Mouse (Mus musculus) heart, postnatal 36 days (tissue): ENCODE data around the gene Ism2. TPM values are rescaled to one million over a fixed set of nuclear protein-coding genes. Genes with fewer than 3 reads are reported as not detected.
"Not testable (repeated sequence)": the region's sequence is repeated elsewhere in the genome, so short reads cannot be mapped to it uniquely, and the experiment has no call there.

ENCODE experiments used
- DNase-seq, 2 experiments: peaks; one replicate each; pipeline ENCODE4 v3.0.0; 2021 to 2022
- intact Hi-C: fragments of 180-260 bp; cut with DNase I; formaldehyde crosslinking; loops from one replicate; pipeline ENCODE4 v1.15.1; 2025
- total RNA-seq, 2 experiments: library from RNA; stranded (reverse); gene quantifications; 2 replicates each; pipeline ENCODE4 v1.2.3; 2021

Gene Ism2
- total RNA-seq, 2 experiments from 2014 or later, result not detected

GRCm38 (mm10) chr12:87299037-87299656 lies 358 bp downstream of the Ism2 start:
- DNase-seq, result peak in 1 of 2 experiments; percentile 33
- intact Hi-C loops, result no loop called here

DNA sequence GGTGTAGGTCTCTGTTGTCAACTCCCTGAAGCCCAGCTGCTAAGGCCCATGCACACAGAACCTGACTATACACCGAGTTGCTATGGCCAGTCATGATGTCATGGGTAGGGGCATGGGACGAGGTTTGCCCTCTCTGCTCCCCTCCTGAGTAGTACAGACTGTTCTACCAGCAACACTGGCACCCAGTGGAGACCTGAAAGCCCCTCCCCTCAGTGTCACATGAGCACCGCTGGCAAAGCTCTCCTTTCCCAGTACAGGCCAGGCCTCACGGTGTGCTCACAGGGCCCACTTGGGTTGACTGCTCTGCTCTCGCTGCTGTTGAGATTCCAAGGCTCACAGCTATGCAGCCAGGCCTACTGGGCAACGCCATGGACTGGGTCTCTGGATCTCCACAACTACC lies 5.6 kb downstream of the Ism2 start:
- intact Hi-C loops, result no loop called here

DNA sequence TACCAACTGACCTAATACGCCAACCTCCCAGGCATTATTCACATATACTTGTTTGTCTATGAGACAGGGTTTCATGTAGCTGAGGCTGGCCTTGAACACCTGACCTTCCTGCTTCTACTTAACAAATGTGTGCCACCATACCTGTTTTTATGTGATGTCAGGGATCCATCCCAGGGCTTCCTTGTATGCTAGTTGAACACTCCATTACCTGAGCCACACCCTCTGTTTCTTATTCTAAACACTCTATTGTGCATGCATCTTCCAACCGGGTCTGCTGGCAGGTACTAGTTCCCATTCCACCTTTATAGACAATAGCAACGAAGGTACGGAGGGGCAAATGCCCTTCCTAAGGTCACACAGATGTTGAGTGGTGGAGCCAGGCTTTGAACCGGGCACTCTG lies 10.4 kb downstream of the Ism2 start:
- intact Hi-C loops, result no loop called here
- DNase-seq, result no peak

More for the DNA sequence above, 5.6 kb downstream of the Ism2 start:
- DNase-seq, result no peak

DNA sequence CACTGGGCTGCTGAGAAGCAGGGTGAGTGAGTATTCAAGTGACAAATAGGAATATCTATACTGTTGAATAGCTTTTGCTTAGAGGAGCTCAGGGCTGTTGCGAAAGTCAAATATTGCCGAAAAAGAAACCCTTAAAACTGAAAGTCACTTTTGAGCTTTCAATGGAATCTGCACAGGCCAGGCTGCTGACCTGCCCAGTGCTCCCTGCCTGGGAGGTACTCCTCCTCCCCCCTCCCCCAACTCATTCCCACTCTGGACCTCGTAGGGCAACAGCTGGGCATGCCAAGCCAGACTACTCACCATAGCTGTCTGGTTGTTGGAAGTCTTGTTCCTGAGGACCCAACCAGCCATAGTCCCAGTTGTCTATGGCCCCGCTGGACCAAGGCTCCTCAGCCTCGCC lies 14.8 kb downstream of the Ism2 start:
- no peak for DNase-seq
- intact Hi-C loops, result no loop called here

DNA sequence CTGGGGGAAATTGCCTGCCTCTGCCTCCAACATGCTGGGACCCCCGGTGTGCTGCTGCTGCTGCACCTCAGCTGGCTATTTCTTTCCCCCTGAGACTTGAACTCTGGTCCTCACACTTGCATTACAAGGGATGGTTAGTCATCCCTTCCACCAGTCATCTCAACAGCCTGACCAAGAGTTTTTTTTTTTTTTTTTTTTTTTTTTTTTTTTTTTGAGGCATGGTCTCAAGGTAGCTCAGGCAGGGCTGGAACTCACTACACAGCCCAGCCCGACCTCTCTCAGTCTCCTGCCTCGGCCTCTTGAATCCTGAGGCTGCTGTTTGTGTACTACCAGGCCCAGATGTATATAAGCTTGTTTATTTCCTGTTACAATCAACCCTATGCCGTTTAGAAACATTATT lies 15.2 kb downstream of the Ism2 start:
- DNase-seq, result no peak
- intact Hi-C loops, result no loop called here

GRCm38 (mm10) chr12:87283706-87284105 lies 15.8 kb downstream of the Ism2 start:
- intact Hi-C loops, result no loop called here
- DNase-seq, result no peak

DNA sequence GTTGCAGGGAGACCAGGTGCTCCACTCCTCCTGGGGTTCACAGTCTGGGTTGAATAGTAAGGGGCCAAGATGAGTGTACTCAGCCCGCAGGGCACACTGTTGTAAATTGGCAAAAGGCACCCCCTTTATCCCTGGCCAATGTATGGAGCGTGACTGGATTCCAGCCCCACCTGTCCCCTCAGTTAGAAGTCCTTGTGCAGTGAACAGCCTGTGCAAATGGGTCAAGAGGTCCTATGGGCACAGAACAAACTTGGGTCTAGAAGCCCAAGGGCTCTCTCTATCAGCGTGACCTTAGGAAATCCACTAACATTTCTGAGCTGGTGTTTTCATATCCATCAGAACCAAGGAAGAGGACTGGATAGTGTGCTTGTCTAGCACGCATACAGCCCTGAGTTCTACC lies 16.8 kb downstream of the Ism2 start:
- intact Hi-C loops, result no loop called here

DNA sequence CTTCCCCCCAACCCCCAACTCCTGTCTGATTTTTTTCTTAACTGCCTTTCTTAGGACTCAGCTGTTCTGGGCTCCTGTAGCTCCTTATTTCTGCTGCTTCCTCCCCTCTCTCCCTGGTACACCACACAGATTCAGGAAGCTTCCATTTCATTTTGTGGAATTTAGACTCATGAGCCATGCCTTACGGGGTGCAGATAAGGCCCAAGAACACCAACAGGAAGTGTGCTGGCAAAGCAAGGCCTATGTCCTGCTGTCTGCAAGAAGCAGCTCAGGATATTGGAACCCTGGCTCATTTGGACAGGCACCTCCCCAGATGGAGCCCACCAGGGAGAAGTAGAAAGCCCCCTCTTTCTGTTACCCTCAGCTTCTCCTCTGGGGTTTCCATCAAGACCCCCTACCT lies 17.7 kb downstream of the Ism2 start:
- intact Hi-C loops, result no loop called here

More for the DNA sequence above, 16.8 kb downstream of the Ism2 start:
- DNase-seq, result no peak

GRCm38 (mm10) chr12:87279879-87280278 lies 19.6 kb downstream of the Ism2 start:
- intact Hi-C loops, result no loop called here

More for the DNA sequence above, 17.7 kb downstream of the Ism2 start:
- no peak for DNase-seq

GRCm38 (mm10) chr12:87279350-87279749 lies 20.2 kb downstream of the Ism2 start:
- no peak for DNase-seq
- intact Hi-C loops, result no loop called here

More at GRCm38 (mm10) chr12:87279879-87280278, 19.6 kb downstream of the Ism2 start:
- DNase-seq, result no peak

DNA sequence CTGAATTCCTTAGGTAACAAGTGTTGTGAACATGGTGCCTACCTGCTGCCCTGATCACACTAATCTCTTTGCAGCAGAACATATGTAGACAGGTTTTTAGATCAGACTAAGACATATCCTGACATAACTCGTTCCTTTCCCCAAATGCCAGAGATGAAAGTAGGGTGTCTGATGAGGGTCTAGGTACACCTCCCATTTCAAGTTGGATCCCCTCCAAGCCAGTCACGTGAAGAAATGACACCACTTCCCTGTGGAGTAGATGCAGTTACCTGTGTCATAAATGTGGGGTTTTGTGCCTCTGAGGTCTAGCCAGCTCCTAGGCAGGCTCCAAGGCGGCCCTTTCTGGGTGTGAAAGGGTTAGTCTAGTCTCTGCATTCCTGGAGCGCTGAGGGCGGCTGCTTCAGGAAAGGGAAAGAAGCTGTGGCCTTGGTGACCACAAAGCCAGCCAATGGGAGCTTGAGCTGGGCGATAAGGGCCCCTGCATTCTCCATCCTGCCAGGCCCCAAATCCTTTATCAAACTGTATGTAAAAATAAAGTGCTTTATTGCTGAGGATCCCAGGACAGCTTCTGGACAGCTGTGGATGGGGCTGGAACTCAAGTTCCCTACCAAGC lies 21.3 kb downstream of the Ism2 start:
- no peak for DNase-seq
- intact Hi-C loops, result no loop called here

DNA sequence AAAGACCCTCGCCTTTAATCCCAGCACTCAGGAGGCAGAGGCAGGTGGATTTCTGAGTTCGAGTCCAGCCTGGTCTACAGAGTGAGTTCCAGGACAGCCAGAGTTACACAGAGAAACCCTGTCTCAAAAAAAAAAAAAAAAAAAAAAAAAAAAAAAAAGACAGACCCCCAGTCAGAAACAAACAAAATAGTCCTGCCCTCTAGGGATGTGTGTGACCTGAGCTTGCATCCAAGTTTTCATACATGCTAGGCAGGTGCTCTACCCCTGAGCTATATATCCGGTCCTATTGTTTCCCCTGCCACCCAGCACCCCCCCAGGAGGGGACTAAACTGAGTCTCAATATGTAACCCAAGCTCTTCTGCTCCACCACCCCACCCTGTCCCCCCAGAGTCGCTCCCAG lies 22.3 kb downstream of the Ism2 start:
- intact Hi-C loops, DNase-seq: not testable (repeated sequence)

DNA sequence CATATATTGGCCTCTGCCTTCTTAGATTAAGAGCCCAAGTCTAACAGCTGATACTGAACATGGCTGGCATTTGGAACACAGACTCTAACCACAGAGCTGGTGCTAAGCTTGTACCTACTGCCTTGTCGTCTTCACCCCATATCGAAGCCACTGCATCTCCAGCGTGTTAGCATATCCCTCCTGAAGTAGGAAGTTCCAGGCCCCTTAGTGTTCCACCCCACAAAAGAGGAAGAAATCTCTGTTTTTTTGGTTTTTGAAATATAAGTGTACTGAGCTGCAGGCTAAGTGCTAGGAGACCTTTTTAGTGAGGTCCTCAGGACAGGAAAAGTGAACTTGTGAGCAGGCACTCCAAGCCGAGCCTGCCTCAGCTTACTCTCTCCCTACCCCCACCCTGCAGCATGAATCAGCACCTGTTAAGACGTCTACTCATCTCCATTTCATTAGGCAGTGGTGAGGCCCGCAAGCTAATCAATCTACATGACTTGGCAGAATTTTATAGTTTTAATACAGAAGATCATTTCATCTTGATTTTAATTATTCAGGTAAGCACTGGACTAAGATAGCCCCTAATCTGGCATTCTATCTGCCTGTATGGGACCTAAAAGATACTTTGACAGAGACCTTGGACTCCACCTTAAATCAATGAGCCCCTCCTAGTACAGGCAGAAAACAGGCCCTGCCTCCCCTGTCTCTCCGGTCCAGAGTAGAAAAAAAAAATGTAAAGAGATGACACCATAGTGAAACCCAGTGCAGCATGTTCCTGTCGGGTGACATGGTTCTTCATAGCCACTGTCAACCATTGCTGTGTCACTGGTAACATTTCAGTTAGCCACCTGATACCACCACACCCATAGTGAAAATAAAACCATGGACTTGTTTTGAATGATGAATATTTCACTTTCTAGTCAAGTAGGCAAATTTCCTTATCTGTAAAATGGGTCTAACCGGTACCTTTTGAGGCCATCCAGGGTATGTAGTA lies 24.4 kb downstream of the Ism2 start:
- no peak for DNase-seq
- intact Hi-C loops, result no loop called here

DNA sequence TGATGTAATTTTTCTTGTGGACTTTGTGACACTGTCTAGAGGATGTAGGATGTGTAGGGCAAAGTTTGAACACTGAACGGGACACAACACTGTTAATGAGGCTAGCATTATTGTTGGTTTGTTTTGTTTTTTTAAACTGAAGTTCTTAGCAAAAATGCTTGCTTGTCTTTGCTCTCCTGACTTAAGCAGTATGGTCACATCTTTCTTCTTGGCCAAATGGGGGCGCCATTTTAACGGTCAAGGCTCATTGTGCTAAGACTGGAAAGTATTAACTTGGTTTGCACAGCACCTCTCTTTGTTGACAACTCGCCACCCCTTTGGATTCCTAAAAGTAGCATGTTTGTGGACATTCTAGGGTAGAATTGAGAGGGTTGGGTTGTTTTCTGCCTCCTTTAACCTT lies 31.8 kb downstream of the Ism2 start:
- intact Hi-C loops, result loop anchor here (2.0 to 5.0 kb wide), 2 partner anchors 121 to 150 kb away; partner anchors contain the start of genes Gstz1 and Pomt2
- peak in 1 of 2 experiments; percentile 26 for DNase-seq

GRCm38 (mm10) chr12:87266827-87267603 lies 32.5 kb downstream of the Ism2 start:
- DNase-seq, result no peak
- intact Hi-C loops, result loop anchor here (5.0 kb wide), 1 partner anchor 150 kb away; no protein-coding TSS in a partner anchor

- peak; percentile 77 to 92 for DNase-seq
- intact Hi-C loops, result loop anchor here (5.0 kb wide), 1 partner anchor 151 kb away; no protein-coding TSS in a partner anchor
These were observed 33.2 kb downstream of the Ism2 start, which contains the start of the genes Vipas39 and Ahsa1 for GRCm38 (mm10) chr12:87266108-87266826. Vipas39 (minus strand) TSS chr12:87266256. Ahsa1 (plus strand) TSS chr12:87266479.

- intact Hi-C loops, result loop anchor here (5.0 kb wide), 1 partner anchor 152 kb away; no protein-coding TSS in a partner anchor
- DNase-seq, result no peak
These were observed 34.1 kb downstream of the Ism2 start for GRCm38 (mm10) chr12:87265444-87265843.

- no peak for DNase-seq
- intact Hi-C loops, result no loop called here
These were observed 38.9 kb downstream of the Ism2 start for GRCm38 (mm10) chr12:87260562-87260961.

GRCm38 (mm10) chr12:87256629-87257028 lies 42.9 kb downstream of the Ism2 start:
- DNase-seq, result no peak
- intact Hi-C loops, result no loop called here
